In the genomic region with DNA sequence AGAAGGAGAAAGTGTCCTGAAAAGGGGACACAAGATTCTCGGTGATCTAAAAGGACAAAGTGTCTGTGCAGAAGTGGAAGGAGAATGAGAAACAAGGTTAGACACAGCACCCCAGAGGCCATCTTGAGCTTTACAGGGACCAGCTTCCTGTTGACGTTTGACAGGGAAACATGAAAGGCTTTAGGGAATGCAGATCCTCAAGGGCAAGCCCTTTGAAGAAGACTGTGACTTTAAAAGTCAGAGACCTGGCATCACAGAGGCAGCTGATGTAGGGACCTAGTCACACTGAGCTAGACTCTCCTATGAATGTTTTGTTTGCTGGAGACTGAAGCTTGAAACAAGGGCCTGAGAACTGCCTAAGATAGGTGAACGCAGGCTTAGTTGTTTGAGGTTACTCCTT, we compare ENCODE assay signal across 24 mouse cellular contexts.
"Had no signal": no experiment of that assay in that cellular context is flagged by ENCODE, and none has a peak within 500 bp of the region (broad histone marks: within the 10 kb centered on the region; RNA-seq: fewer than 3 reads in every experiment).

No protein-coding gene starts in this region.

- H3K9me3 ChIP-seq: intestine, embryonic 15.5 days; limb, embryonic 10.5 days; limb, embryonic 12.5 days; liver, embryonic 13.5 days had no signal

- H3K27me3 ChIP-seq: intestine, embryonic 15.5 days; limb, embryonic 12.5 days; liver, embryonic 13.5 days had no signal

- H3K36me3 ChIP-seq: intestine, embryonic 15.5 days; limb, embryonic 10.5 days; limb, embryonic 12.5 days; liver, embryonic 13.5 days had no signal

- H3K9ac ChIP-seq: hindbrain, embryonic 14.5 days; intestine, embryonic 15.5 days; limb, embryonic 12.5 days; liver, embryonic 13.5 days had no signal

- H3K4me3 ChIP-seq: heart, adult 2 months; intestine, embryonic 15.5 days; layer of hippocampus, adult 2 months; left cerebral cortex, adult 2 months; limb, embryonic 10.5 days; limb, embryonic 12.5 days; liver, embryonic 13.5 days had no signal

- ATAC-seq: hindbrain, embryonic 16.5 days; inflammation-experienced regulatory T-cells, adult 6 months; intestine, embryonic 15.5 days; intestine, postnatal 0 days had no signal

- H3K27ac ChIP-seq: heart, adult 2 months; hindbrain, embryonic 14.5 days; intestine, embryonic 15.5 days; layer of hippocampus, adult 2 months; left cerebral cortex, adult 2 months; limb, embryonic 10.5 days; limb, embryonic 12.5 days; liver, embryonic 13.5 days had no signal

- DNase-seq: gastrocnemius, postnatal 14 days; gastrocnemius, postnatal 36 days; heart, adult 11 months; heart, adult 2 months; heart, postnatal 10 days; heart, postnatal 4 days; kidney, adult 18-20 months; kidney, adult 8-10 months; kidney, postnatal 10 days; kidney, postnatal 25 days; kidney, postnatal 4 days; liver; liver, embryonic 13.5 days had no signal

- H3K4me2 ChIP-seq: heart, embryonic 11.5 days; hindbrain, embryonic 14.5 days; intestine, embryonic 15.5 days; limb, embryonic 12.5 days; liver, embryonic 11.5 days; liver, embryonic 13.5 days had no signal

- H3K4me1 ChIP-seq: intestine, embryonic 15.5 days; limb, embryonic 10.5 days; liver, embryonic 13.5 days had no signal
